Mouse (Mus musculus): ENCODE results near the gene Slfnl1. TPM values are rescaled to one million over a fixed set of nuclear protein-coding genes. Genes with fewer than 3 reads are reported as not detected.

The Slfnl1 gene
- polyA plus RNA-seq, 1 experiment: not detected

DNA sequence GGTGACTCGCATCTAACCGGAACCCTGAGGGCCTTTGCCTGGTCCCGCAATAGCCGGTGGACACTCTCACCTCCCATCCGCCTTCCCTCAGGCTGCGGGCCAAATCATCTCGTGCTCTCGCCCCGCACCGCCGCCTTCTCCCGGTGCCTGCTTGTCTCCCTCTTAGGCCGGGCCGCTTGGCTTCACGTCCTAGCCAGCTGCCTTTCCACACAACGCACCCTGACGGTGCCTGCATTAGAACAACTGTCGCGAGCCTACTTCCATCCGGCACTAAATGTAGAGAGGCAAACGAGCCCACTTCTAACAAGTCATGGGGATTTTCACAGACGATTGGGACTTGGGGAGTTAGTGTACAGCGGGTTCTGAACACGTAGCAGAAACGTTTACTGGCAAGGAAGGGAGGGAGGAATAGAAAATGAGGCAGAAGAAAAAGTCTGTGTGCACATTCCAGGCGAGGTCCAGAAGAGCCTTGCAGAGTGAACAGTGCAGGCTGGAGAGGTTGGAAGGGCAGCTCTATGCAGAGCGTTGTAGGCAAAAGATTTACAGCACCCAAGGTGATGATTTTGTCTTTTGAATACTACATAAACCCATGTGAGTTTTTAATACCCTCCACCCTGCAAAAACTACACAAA, 38.5 kb downstream of the Slfnl1 start:
- Histone ChIP-seq H3K27me3 (ENCODE audit: control insufficient read depth) (no peaks in the 10 kb centered on the region), H3K4me1 (ENCODE audit: control insufficient read depth) (peaks cover 44% of the 10 kb centered on the region), H3K4me3 (replicated peaks) (peak overlapping the region; percentile 68), H3K36me3 (ENCODE audit: control insufficient read depth) (peaks cover 26% of the 10 kb centered on the region), H3K9me3 (ENCODE audit: control insufficient read depth, low read length) (no peaks in the 10 kb centered on the region)
- TF ChIP-seq TAL1 (IDR thresholded peaks at IDR 0.05; ENCODE audit: low read length) (no peak), GATA1 (IDR thresholded peaks at IDR 0.05; ENCODE audit: low read length) (no peak)

GRCm38 (mm10) chr4:120571070-120571464, 39.0 kb downstream of the Slfnl1 start:
- no peaks in the 10 kb centered on the region for H3K27me3 ChIP-seq (ENCODE audit: control insufficient read depth)
- no peak for TF ChIP-seq GATA1 (IDR thresholded peaks at IDR 0.05; ENCODE audit: low read length)
- TF ChIP-seq TAL1 (IDR thresholded peaks at IDR 0.05; ENCODE audit: low read length): no peak
- peaks cover 21% of the 10 kb centered on the region for H3K36me3 ChIP-seq (ENCODE audit: control insufficient read depth)
- H3K4me1 ChIP-seq (ENCODE audit: control insufficient read depth): peaks cover 44% of the 10 kb centered on the region
- peak overlapping the region; percentile 68 for H3K4me3 ChIP-seq (replicated peaks)
- no peaks in the 10 kb centered on the region for H3K9me3 ChIP-seq (ENCODE audit: control insufficient read depth, low read length)

DNA sequence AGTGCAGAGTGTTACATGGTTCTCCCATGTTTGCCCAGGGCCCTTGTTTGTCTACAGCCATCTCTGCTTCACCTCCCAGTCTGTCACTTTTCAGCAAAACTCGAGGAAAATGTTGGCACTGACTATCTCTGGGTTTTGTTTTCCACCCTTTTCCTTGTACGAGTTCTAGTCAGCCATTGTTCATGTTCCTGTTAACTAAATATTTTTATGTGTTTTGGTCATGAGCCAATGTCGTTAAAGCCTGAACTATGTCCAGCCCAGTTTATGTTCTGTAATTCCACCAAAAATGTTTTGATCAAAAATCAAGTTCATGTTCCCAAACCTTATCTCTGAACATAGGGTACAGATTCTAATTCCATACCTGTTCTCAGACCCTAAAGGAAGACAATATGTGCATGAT, 39.7 kb downstream of the Slfnl1 start:
- TF ChIP-seq TAL1 (IDR thresholded peaks at IDR 0.05; ENCODE audit: low read length) (no peak), GATA1 (IDR thresholded peaks at IDR 0.05; ENCODE audit: low read length) (no peak)
- no peaks in the 10 kb centered on the region for H3K9me3 ChIP-seq (ENCODE audit: control insufficient read depth, low read length)
- no peak overlapping the region for H3K4me3 ChIP-seq (replicated peaks)
- H3K27me3 ChIP-seq (ENCODE audit: control insufficient read depth): no peaks in the 10 kb centered on the region
- H3K36me3 ChIP-seq (ENCODE audit: control insufficient read depth): peaks cover 15% of the 10 kb centered on the region
- H3K4me1 ChIP-seq (ENCODE audit: control insufficient read depth): peaks cover 40% of the 10 kb centered on the region

GRCm38 (mm10) chr4:120580894-120581293, 48.9 kb downstream of the Slfnl1 start:
- Histone ChIP-seq H3K4me1 (ENCODE audit: control insufficient read depth) (peaks cover 20% of the 10 kb centered on the region), H3K27me3 (ENCODE audit: control insufficient read depth) (0 out of 2 replicates have a peak, but pooled peaks cover 2% of the 10 kb centered on the region), H3K9me3 (ENCODE audit: control insufficient read depth, low read length) (no peaks in the 10 kb centered on the region), H3K4me3 (replicated peaks) (no peak overlapping the region), H3K36me3 (ENCODE audit: control insufficient read depth) (no peaks in the 10 kb centered on the region)
- TF ChIP-seq TAL1 (IDR thresholded peaks at IDR 0.05; ENCODE audit: low read length): no peak
- TF ChIP-seq GATA1 (IDR thresholded peaks at IDR 0.05; ENCODE audit: low read length): no peak

- no peak overlapping the region for H3K4me3 ChIP-seq (replicated peaks)
- H3K4me1 ChIP-seq (ENCODE audit: control insufficient read depth): peaks cover 20% of the 10 kb centered on the region
- H3K27me3 ChIP-seq (ENCODE audit: control insufficient read depth): peaks cover 5% of the 10 kb centered on the region
- H3K9me3 ChIP-seq (ENCODE audit: control insufficient read depth, low read length): no peaks in the 10 kb centered on the region
- TF ChIP-seq GATA1 (IDR thresholded peaks at IDR 0.05; ENCODE audit: low read length) (no peak), TAL1 (IDR thresholded peaks at IDR 0.05; ENCODE audit: low read length) (no peak)
- no peaks in the 10 kb centered on the region for H3K36me3 ChIP-seq (ENCODE audit: control insufficient read depth)
Measured at GRCm38 (mm10) chr4:120581711-120582110, 49.7 kb downstream of the Slfnl1 start.

Other genes starting within 250 kb of the Slfnl1 start
- gene Foxo6, start 244.9 kb upstream of the Slfnl1 start, polyA plus RNA-seq (2012): not detected in 2 replicates
- 4.9 and 8.4 TPM in 2 replicates for gene Scmh1, start 127.0 kb upstream of the Slfnl1 start, polyA plus RNA-seq (2012)
- gene Ctps, start 38.0 kb downstream of the Slfnl1 start, polyA plus RNA-seq (2012): 0.43 TPM in 2 replicates
- not detected in 2 replicates for gene Gm8439, start 56.5 kb downstream of the Slfnl1 start, polyA plus RNA-seq (2012)
- gene Cited4, start 134.3 kb downstream of the Slfnl1 start, polyA plus RNA-seq (2012): 171 and 228 TPM in 2 replicates
- not detected in 2 replicates for gene Kcnq4, start 216.4 kb downstream of the Slfnl1 start, polyA plus RNA-seq (2012)

Measured in erythroblast, embryonic 14.5 days (primary cell).